Mouse (Mus musculus) midbrain, embryonic 14.5 days (tissue): ENCODE results near the gene Tmem41b. TPM values are rescaled to one million over a fixed set of nuclear protein-coding genes. Genes with fewer than 3 reads are reported as not detected.

Source experiments
- ATAC-seq: fragments of 200-750 bp; cut with Nextera tagmentation; 2 replicates; pipeline ENCODE4 v1.8.0; 2017; ENCODE audit warnings: moderate number of reproducible peaks, moderate library complexity; ENCODE audit not compliant: low FRiP score, low TSS enrichment
- DNase-seq: peaks from one replicate; pipeline ENCODE4 v3.0.0-alpha.2; 2015
- H3K27ac ChIP-seq: fragments of 300-500 bp; sonication (generic); replicated peaks from 2 replicates; pipeline ENCODE4 v1.5.1; 2014; ENCODE audit warnings: mild to moderate bottlenecking, low read depth, low read length, moderate library complexity
- H3K27me3 ChIP-seq: fragments of 300-500 bp; sonication (generic); 2 replicates; pipeline ENCODE4 v1.6.1; 2014; ENCODE audit warnings: low read length, control low read depth, mixed read lengths; ENCODE audit not compliant: control insufficient read depth, insufficient read depth
- H3K36me3 ChIP-seq: fragments of 300-500 bp; sonication (generic); 2 replicates; pipeline ENCODE4 v1.6.1; 2014; ENCODE audit warnings: low read length, control low read depth; ENCODE audit not compliant: control insufficient read depth, insufficient read depth
- H3K4me1 ChIP-seq: fragments of 300-500 bp; sonication (generic); 2 replicates; pipeline ENCODE4 v1.6.1; 2014; ENCODE audit warnings: mild to moderate bottlenecking, antibody characterized with exemption, low read length, control low read depth; ENCODE audit not compliant: control insufficient read depth, insufficient read depth
- H3K4me2 ChIP-seq: fragments of 300-500 bp; sonication (generic); 2 replicates; pipeline ENCODE4 v1.6.1; 2014; ENCODE audit warnings: mild to moderate bottlenecking, low read length, moderate library complexity
- H3K4me3 ChIP-seq: fragments of 300-500 bp; sonication (generic); replicated peaks from 2 replicates; pipeline ENCODE4 v1.5.1; 2014; ENCODE audit warnings: low read depth, low read length
- H3K9ac ChIP-seq: fragments of 300-500 bp; sonication (generic); replicated peaks from 2 replicates; pipeline ENCODE4 v1.6.1; 2014; ENCODE audit warnings: mild to moderate bottlenecking, low read length, moderate library complexity
- H3K9me3 ChIP-seq: fragments of 300-500 bp; sonication (generic); 2 replicates; pipeline ENCODE4 v1.6.1; 2016; ENCODE audit warnings: low read length, control low read depth, mixed read lengths; ENCODE audit not compliant: control insufficient read depth
- WGBS: fragments of 180-500 bp; shearing (Covaris S2); extraction: QIAGEN DNeasy Blood & Tissue Kit; methylation state at CpG from one replicate; pipeline ENCODE4 v1.1.7; 2014; 5-methylcytosine and 5-hydroxymethylcytosine counted together
- polyA plus RNA-seq: library from polyadenylated mRNA; unstranded; fragments of >200 nt; fragmentation: Nextera tagmentation; extraction: Ambion mirVana; gene quantifications from 2 replicates; pipeline ENCODE4 v1.2.1, GENCODE M21; 2014

Tmem41b gene
- polyA plus RNA-seq, 1 experiment from 2014 or later, result 71.6 TPM

- no peak overlapping the region; the same call in 1 of the 2 replicates for H3K4me2 ChIP-seq
- H3K4me1 ChIP-seq, result no peaks in the 10 kb centered on the region
- H3K36me3 ChIP-seq, result peaks cover 7% of the 10 kb centered on the region
- no peaks in the 10 kb centered on the region for H3K9me3 ChIP-seq
- H3K27me3 ChIP-seq, result no peaks in the 10 kb centered on the region
- H3K27ac ChIP-seq, result peak overlapping the region; percentile 73
- DNase-seq (peak; percentile 64), ATAC-seq (peak; percentile 74; the same call in 1 of the 2 replicates)
- H3K9ac ChIP-seq, result no peak overlapping the region
- no peak overlapping the region for H3K4me3 ChIP-seq
- WGBS, result 59% methylated on average over 11 of the region's 11 CpGs
Measured at GRCm38 (mm10) chr7:109967805-109968579, 18.7 kb downstream of the Tmem41b start.

- H3K4me1 ChIP-seq, result peaks cover 3% of the 10 kb centered on the region; the same call in 1 of the 2 replicates
- no peak for DNase-seq
- no peaks in the 10 kb centered on the region for H3K9me3 ChIP-seq
- no peak overlapping the region for H3K4me3 ChIP-seq
- no peaks in the 10 kb centered on the region for H3K27me3 ChIP-seq
- H3K36me3 ChIP-seq, result no peaks in the 10 kb centered on the region
- no peak overlapping the region for H3K9ac ChIP-seq
- no peak overlapping the region for H3K27ac ChIP-seq
- ATAC-seq, result no peak
- no peak overlapping the region for H3K4me2 ChIP-seq
Measured at GRCm38 (mm10) chr7:109965658-109966057, 21.1 kb downstream of the Tmem41b start.

- WGBS, result 95% methylated on average over 4 of the region's 4 CpGs
Measured at GRCm38 (mm10) chr7:109963707-109964106, 23.0 kb downstream of the Tmem41b start.

GRCm38 (mm10) chr7:109962596-109962995 lies 24.1 kb downstream of the Tmem41b start:
- DNase-seq (no peak), ATAC-seq (no peak)
- WGBS, result 80% methylated on average over 4 of the region's 4 CpGs
- Histone ChIP-seq H3K9ac (no peak overlapping the region), H3K4me3 (no peak overlapping the region), H3K27ac (no peak overlapping the region), H3K27me3 (no peaks in the 10 kb centered on the region), H3K9me3 (no peaks in the 10 kb centered on the region), H3K36me3 (no peaks in the 10 kb centered on the region), H3K4me1 (peaks cover 21% of the 10 kb centered on the region), H3K4me2 (no peak overlapping the region)

More at GRCm38 (mm10) chr7:109963707-109964106, 23.0 kb downstream of the Tmem41b start:
- H3K27me3 ChIP-seq, result no peaks in the 10 kb centered on the region
- H3K9me3 ChIP-seq, result no peaks in the 10 kb centered on the region
- DNase-seq (no peak), ATAC-seq (no peak)
- no peak overlapping the region for H3K27ac ChIP-seq
- no peak overlapping the region for H3K9ac ChIP-seq
- H3K36me3 ChIP-seq, result no peaks in the 10 kb centered on the region
- no peak overlapping the region for H3K4me2 ChIP-seq
- no peak overlapping the region for H3K4me3 ChIP-seq
- peaks cover 10% of the 10 kb centered on the region for H3K4me1 ChIP-seq

GRCm38 (mm10) chr7:109961570-109961969 lies 25.2 kb downstream of the Tmem41b start:
- H3K4me2 ChIP-seq, result no peak overlapping the region
- H3K27ac ChIP-seq, result no peak overlapping the region
- H3K9ac ChIP-seq, result no peak overlapping the region
- H3K4me1 ChIP-seq, result peaks cover 29% of the 10 kb centered on the region
- H3K36me3 ChIP-seq, result no peaks in the 10 kb centered on the region
- ATAC-seq (no peak), DNase-seq (no peak)
- H3K9me3 ChIP-seq, result no peaks in the 10 kb centered on the region
- H3K27me3 ChIP-seq, result no peaks in the 10 kb centered on the region
- WGBS, result 82% methylated on average over 2 of the region's 2 CpGs
- no peak overlapping the region for H3K4me3 ChIP-seq

- Histone ChIP-seq H3K9ac (peak overlapping the region; percentile 88), H3K27ac (peak overlapping the region; percentile 93), H3K4me3 (peak overlapping the region; percentile 72), H3K27me3 (no peaks in the 10 kb centered on the region), H3K4me2 (peak overlapping the region; percentile 87), H3K36me3 (no peaks in the 10 kb centered on the region), H3K4me1 (peaks cover 29% of the 10 kb centered on the region), H3K9me3 (no peaks in the 10 kb centered on the region)
- ATAC-seq (peak; percentile 32), DNase-seq (no peak)
- WGBS, result 8% methylated on average over 13 of the region's 13 CpGs
Measured at GRCm38 (mm10) chr7:109960613-109961154, 26.0 kb downstream of the Tmem41b start.

GRCm38 (mm10) chr7:109959716-109960612 lies 26.8 kb downstream of the Tmem41b start, which contains the start of gene Dennd5a:
Gene Dennd5a, minus strand, starts transcription at chr7:109960470.
- H3K36me3 ChIP-seq, result no peaks in the 10 kb centered on the region
- peak; percentile 95 for ATAC-seq
- peak; percentile 95 for DNase-seq
- H3K9ac ChIP-seq, result peak within 1 kb of the TSS; percentile 88
- peaks cover 33% of the 10 kb centered on the region for H3K4me1 ChIP-seq
- under 1% methylated on average over 79 of the region's 107 CpGs for WGBS
- H3K4me3 ChIP-seq, result peak within 1 kb of the TSS; percentile 72
- H3K9me3 ChIP-seq, result no peaks in the 10 kb centered on the region
- no peaks in the 10 kb centered on the region for H3K27me3 ChIP-seq
- peak within 1 kb of the TSS; percentile 87 for H3K4me2 ChIP-seq
- H3K27ac ChIP-seq, result peak within 1 kb of the TSS; percentile 93

GRCm38 (mm10) chr7:109958843-109959715 lies 27.6 kb downstream of the Tmem41b start:
- no peaks in the 10 kb centered on the region for H3K36me3 ChIP-seq
- H3K27ac ChIP-seq, result peak overlapping the region; percentile 93; the same call in 1 of the 2 replicates
- H3K4me2 ChIP-seq, result peak overlapping the region; percentile 87
- H3K9me3 ChIP-seq, result no peaks in the 10 kb centered on the region
- peak overlapping the region; percentile 72 for H3K4me3 ChIP-seq
- H3K9ac ChIP-seq, result peak overlapping the region; percentile 88
- H3K27me3 ChIP-seq, result no peaks in the 10 kb centered on the region
- DNase-seq, result no peak
- peaks cover 33% of the 10 kb centered on the region for H3K4me1 ChIP-seq
- 5% methylated on average over 18 of the region's 18 CpGs for WGBS
- ATAC-seq, result no peak
